In genomic region chr8:26533444-26534421, GRCm38 (mm10) we compare ENCODE assay signal across 9 mouse cellular contexts.
DNase-seq lines count a peak whose midpoint lies in the region; TF ChIP-seq lines count a peak whose summit lies in the region.
"Had no signal": no experiment of that assay in that cellular context is flagged by ENCODE, and none has a peak within 500 bp of the region (broad histone marks: within the 10 kb centered on the region; RNA-seq: fewer than 3 reads in every experiment).

No protein-coding gene starts in this region.

- TF ChIP-seq CTCF in brain, embryonic 14.5 days (IDR thresholded peaks at IDR 0.05; ENCODE audit: borderline replicate concordance, extremely low read depth, insufficient read depth, insufficient read length) = no peak

- peak; percentile 45 for DNase-seq in adrenal gland, postnatal 14 days
- DNase-seq in adrenal gland, adult 2 months = no peak
- peak; percentile 92 for DNase-seq in brain, embryonic 14.5 days (ENCODE audit: low read depth)
- peak; percentile 69 to 79 for DNase-seq in frontal cortex, adult 2 months (ENCODE audit: extremely low spot score in 1 of 2, low spot score in 1 of 2)
- peak; percentile 27 to 66 for DNase-seq in left cerebral cortex, adult 18-20 months (ENCODE audit: low spot score in 2 of 2)
- no peak for DNase-seq in ovary, postnatal 14 days (ENCODE audit: low spot score)
- no peak for DNase-seq in gastrocnemius, adult 18-20 months (ENCODE audit: low spot score)
- DNase-seq in testis, postnatal 14 days (ENCODE audit: low spot score) = no peak
- DNase-seq: retina, postnatal 1 day had no signal

- no peak for TF ChIP-seq POLR2A in brain, embryonic 14.5 days (IDR thresholded peaks at IDR 0.05; ENCODE audit: borderline replicate concordance, extremely low read depth, insufficient read depth, insufficient read length, poor library complexity, severe bottlenecking)

Comparison
In these comparisons a context has a peak if more than half of its experiments do, and no peak if none do; other contexts are left out.
1. DNase-seq: peak in adrenal gland, postnatal 14 days (single experiment), brain, embryonic 14.5 days (single experiment), frontal cortex, adult 2 months (2 of 2) and left cerebral cortex, adult 18-20 months (2 of 2); none in adrenal gland, adult 2 months (single experiment), ovary, postnatal 14 days (single experiment), gastrocnemius, adult 18-20 months (single experiment) and testis, postnatal 14 days (single experiment).